Mouse (Mus musculus): Measurements from ENCODE around the gene Fkbp3. TPM values are rescaled to one million over a fixed set of nuclear protein-coding genes. Genes with fewer than 3 reads are reported as not detected.

The Fkbp3 gene
- polyA plus RNA-seq, 1 experiment from 2014 or later, result 409 TPM

Other genes with a start within 250 kb of the Fkbp3 start
- gene Gm527, start 156.1 kb downstream of the Fkbp3 start, polyA plus RNA-seq (2015; fragmentation: Nextera tagmentation; extraction: Ambion mirVana), result 3.3 and 3.4 TPM in 2 replicates
- 10.0 and 10.7 TPM in 2 replicates for gene Klhl28, start 108.5 kb downstream of the Fkbp3 start, polyA plus RNA-seq (2015; fragmentation: Nextera tagmentation; extraction: Ambion mirVana)
- gene Togaram1, start 108.2 kb downstream of the Fkbp3 start, polyA plus RNA-seq (2015; fragmentation: Nextera tagmentation; extraction: Ambion mirVana), result 23.8 and 28.0 TPM in 2 replicates
- 40.4 and 48.1 TPM in 2 replicates for gene Prpf39, start 37.7 kb downstream of the Fkbp3 start, polyA plus RNA-seq (2015; fragmentation: Nextera tagmentation; extraction: Ambion mirVana)
- 6.7 and 8.2 TPM in 2 replicates for gene Fancm, start 1.6 kb upstream of the Fkbp3 start, polyA plus RNA-seq (2015; fragmentation: Nextera tagmentation; extraction: Ambion mirVana)
- gene Mis18bp1, start 98.6 kb upstream of the Fkbp3 start, polyA plus RNA-seq (2015; fragmentation: Nextera tagmentation; extraction: Ambion mirVana), result 41.8 and 50.4 TPM in 2 replicates
- not detected in 2 replicates for gene Wdr20rt, start 151.5 kb upstream of the Fkbp3 start, polyA plus RNA-seq (2015; fragmentation: Nextera tagmentation; extraction: Ambion mirVana)